Mouse (Mus musculus) testis, postnatal 10 days (tissue): Measurements from ENCODE around the gene Pex6.
A peak's percentile ranks its signal among the peaks of the same experiment; 100 is the strongest.

ENCODE experiments used
- DNase-seq: peaks from one replicate; pipeline ENCODE4 v3.0.0; 2021; ENCODE audit warnings: low spot score

The Pex6 gene

GRCm38 (mm10) chr17:46710959-46711597 lies at the start of gene Pex6:
Gene Pex6, plus strand, starts transcription at chr17:46711463.
- DNase-seq: peak; percentile 94

GRCm38 (mm10) chr17:46661981-46662380 lies 49.3 kb upstream of the Pex6 start:
- DNase-seq: no peak

- no peak for DNase-seq
Measured at GRCm38 (mm10) chr17:46662730-46663129, 48.5 kb upstream of the Pex6 start.

GRCm38 (mm10) chr17:46667712-46668111 lies 43.6 kb upstream of the Pex6 start:
- DNase-seq: peak; percentile 44

- DNase-seq: peak; percentile 38
Measured at GRCm38 (mm10) chr17:46669911-46670310, 41.4 kb upstream of the Pex6 start.

GRCm38 (mm10) chr17:46673850-46674529 lies 37.3 kb upstream of the Pex6 start, which contains the start of gene Rrp36:
Gene Rrp36, minus strand, starts transcription at chr17:46674352.
- peak; percentile 88 for DNase-seq

- peak; percentile 58 for DNase-seq
Measured at GRCm38 (mm10) chr17:46674530-46675283, 36.6 kb upstream of the Pex6 start.

GRCm38 (mm10) chr17:46678416-46678815 lies 32.8 kb upstream of the Pex6 start, which contains the start of gene Mea1:
Gene Mea1, plus strand, starts transcription at chr17:46678793.
- no peak for DNase-seq

GRCm38 (mm10) chr17:46678911-46679310 lies 32.4 kb upstream of the Pex6 start:
- DNase-seq: no peak

- peak; percentile 84 for DNase-seq
Measured at GRCm38 (mm10) chr17:46679843-46680759, 31.2 kb upstream of the Pex6 start.

GRCm38 (mm10) chr17:46680760-46681373 lies 30.4 kb upstream of the Pex6 start, which contains the start of gene Klhdc3:
Gene Klhdc3, minus strand, starts transcription at chr17:46680914.
- DNase-seq: peak; percentile 99

GRCm38 (mm10) chr17:46681466-46682118 lies 29.7 kb upstream of the Pex6 start:
- no peak for DNase-seq

- no peak for DNase-seq
Measured at GRCm38 (mm10) chr17:46682654-46683389, 28.4 kb upstream of the Pex6 start.

GRCm38 (mm10) chr17:46685913-46686312 lies 25.4 kb upstream of the Pex6 start:
- DNase-seq: no peak

GRCm38 (mm10) chr17:46690665-46691064 lies 20.6 kb upstream of the Pex6 start:
- no peak for DNase-seq

- DNase-seq: no peak
Measured at GRCm38 (mm10) chr17:46691390-46691789, 19.9 kb upstream of the Pex6 start.

GRCm38 (mm10) chr17:46694517-46695063 lies 16.7 kb upstream of the Pex6 start:
- no peak for DNase-seq

- DNase-seq: no peak
Measured at GRCm38 (mm10) chr17:46698515-46698914, 12.7 kb upstream of the Pex6 start.

GRCm38 (mm10) chr17:46699245-46699644 lies 12.0 kb upstream of the Pex6 start:
- no peak for DNase-seq

- no peak for DNase-seq
Measured at GRCm38 (mm10) chr17:46699912-46700311, 11.4 kb upstream of the Pex6 start.
